Mouse (Mus musculus): ENCODE measurements around the gene Scg3. TPM values are rescaled to one million over a fixed set of nuclear protein-coding genes. Genes with fewer than 3 reads are reported as not detected.

Scg3 gene
- polyA plus RNA-seq, 1 experiment from 2014 or later: 0.65 TPM

- no peak overlapping the region for H3K9ac ChIP-seq
- H3K9me3 ChIP-seq: no peaks in the 10 kb centered on the region
- H3K27ac ChIP-seq: no peak overlapping the region
- H3K4me3 ChIP-seq: no peak overlapping the region
- peaks cover 16% of the 10 kb centered on the region for H3K4me1 ChIP-seq
- WGBS: 41% methylated on average over 5 of the region's 5 CpGs
- no peaks in the 10 kb centered on the region for H3K36me3 ChIP-seq
- H3K27me3 ChIP-seq: no peaks in the 10 kb centered on the region
- no peak overlapping the region for H3K4me2 ChIP-seq
- ATAC-seq (ENCODE audit: insufficient number of reproducible peaks, low FRiP score, low TSS enrichment, low read depth): peak; percentile 56; the same call in 1 of the 2 replicates
These were observed 84.5 kb downstream of the Scg3 start for GRCm38 (mm10) chr9:75599191-75599841.

- no peaks in the 10 kb centered on the region for H3K36me3 ChIP-seq
- H3K27me3 ChIP-seq: no peaks in the 10 kb centered on the region
- no peak overlapping the region for H3K4me3 ChIP-seq
- H3K4me1 ChIP-seq: peaks cover 16% of the 10 kb centered on the region
- H3K27ac ChIP-seq: no peak overlapping the region
- no peak for ATAC-seq (ENCODE audit: insufficient number of reproducible peaks, low FRiP score, low TSS enrichment, low read depth)
- no peak overlapping the region for H3K9ac ChIP-seq
- 79% methylated on average over 4 of the region's 4 CpGs for WGBS
- no peaks in the 10 kb centered on the region for H3K9me3 ChIP-seq
- no peak overlapping the region for H3K4me2 ChIP-seq
These were observed 86.3 kb downstream of the Scg3 start for GRCm38 (mm10) chr9:75597596-75597995.

- Histone ChIP-seq H3K9ac (no peak overlapping the region), H3K36me3 (no peaks in the 10 kb centered on the region), H3K27me3 (no peaks in the 10 kb centered on the region), H3K4me1 (peaks cover 16% of the 10 kb centered on the region), H3K4me3 (no peak overlapping the region), H3K9me3 (no peaks in the 10 kb centered on the region), H3K4me2 (no peak overlapping the region), H3K27ac (no peak overlapping the region)
- 87% methylated on average over 13 of the region's 13 CpGs for WGBS
- no peak for ATAC-seq (ENCODE audit: insufficient number of reproducible peaks, low FRiP score, low TSS enrichment, low read depth)
These were observed 86.8 kb downstream of the Scg3 start for GRCm38 (mm10) chr9:75597036-75597435.

GRCm38 (mm10) chr9:75593481-75593880, 90.4 kb downstream of the Scg3 start:
- Histone ChIP-seq H3K27me3 (no peaks in the 10 kb centered on the region), H3K9ac (no peak overlapping the region), H3K27ac (no peak overlapping the region), H3K4me3 (no peak overlapping the region), H3K4me1 (no peaks in the 10 kb centered on the region), H3K9me3 (no peaks in the 10 kb centered on the region), H3K4me2 (no peak overlapping the region), H3K36me3 (no peaks in the 10 kb centered on the region; the same call in 1 of the 2 replicates)
- ATAC-seq (ENCODE audit: insufficient number of reproducible peaks, low FRiP score, low TSS enrichment, low read depth): no peak
- 78% methylated on average over 5 of the region's 5 CpGs for WGBS

Other genes with a start within 250 kb of the Scg3 start
- 37.5 and 42.3 TPM in 2 replicates for gene Leo1, start 242.5 kb downstream of the Scg3 start, polyA plus RNA-seq (2015; fragmentation: Nextera tagmentation; extraction: Ambion mirVana)
- gene Tmod3, start 124.4 kb downstream of the Scg3 start, polyA plus RNA-seq (2015; fragmentation: Nextera tagmentation; extraction: Ambion mirVana): 154 and 158 TPM in 2 replicates
- gene Tmod2, start 72.7 kb downstream of the Scg3 start, polyA plus RNA-seq (2015; fragmentation: Nextera tagmentation; extraction: Ambion mirVana): 21.8 and 27.4 TPM in 2 replicates
- gene Lysmd2, start 58.3 kb downstream of the Scg3 start, polyA plus RNA-seq (2015; fragmentation: Nextera tagmentation; extraction: Ambion mirVana): 48.3 and 49.5 TPM in 2 replicates
- gene Bmp5, start 91.3 kb upstream of the Scg3 start, polyA plus RNA-seq (2015; fragmentation: Nextera tagmentation; extraction: Ambion mirVana): 11.6 and 11.8 TPM in 2 replicates